Mouse (Mus musculus) thymus, postnatal 0 days (tissue): ENCODE data around the gene Krr1. TPM values are rescaled to one million over a fixed set of nuclear protein-coding genes. Genes with fewer than 3 reads are reported as not detected.
"Not testable (repeated sequence)": the region's sequence is repeated elsewhere in the genome, so short reads cannot be mapped to it uniquely, and the experiment has no call there.

Source experiments
- DNase-seq: peaks from one replicate; pipeline ENCODE4 v3.0.0-alpha.2; 2015; ENCODE audit warnings: low spot score
- polyA plus RNA-seq: library from polyadenylated mRNA; unstranded; fragments of >200 nt; fragmentation: Nextera tagmentation; extraction: Ambion mirVana; gene quantifications from 2 replicates; pipeline ENCODE4 v1.2.1, GENCODE M21; 2015

Gene Krr1
- polyA plus RNA-seq, 1 experiment from 2014 or later = 41.4 TPM

GRCm38 (mm10) chr10:111977584-111977983, 5.1 kb downstream of the Krr1 start:
- DNase-seq = peak; percentile 68

- no peak for DNase-seq
Measured at GRCm38 (mm10) chr10:111983070-111983469, 10.6 kb downstream of the Krr1 start.

- no peak for DNase-seq
Measured at GRCm38 (mm10) chr10:111986453-111986852, 14.0 kb downstream of the Krr1 start.

- peak; percentile 29 for DNase-seq
Measured at GRCm38 (mm10) chr10:111995803-111996548, 23.5 kb downstream of the Krr1 start.

- DNase-seq = peak; percentile 29
Measured at GRCm38 (mm10) chr10:111996549-111996904, 24.1 kb downstream of the Krr1 start.

- peak; percentile 60 for DNase-seq
Measured at GRCm38 (mm10) chr10:111996911-111997347, 24.5 kb downstream of the Krr1 start.

- no peak for DNase-seq
Measured at GRCm38 (mm10) chr10:111997671-111998070, 25.2 kb downstream of the Krr1 start.

- no peak for DNase-seq
Measured at GRCm38 (mm10) chr10:111999765-112000164, 27.3 kb downstream of the Krr1 start.

- peak; percentile 27 for DNase-seq
Measured at GRCm38 (mm10) chr10:112000568-112000967, 28.1 kb downstream of the Krr1 start.

GRCm38 (mm10) chr10:112001350-112001749, 28.9 kb downstream of the Krr1 start:
- no peak for DNase-seq

- no peak for DNase-seq
Measured at GRCm38 (mm10) chr10:112001756-112002520, 29.5 kb downstream of the Krr1 start.

- DNase-seq = peak; percentile 38
Measured at GRCm38 (mm10) chr10:112002544-112003215, 30.2 kb downstream of the Krr1 start, which contains the start of gene Glipr1. Gene Glipr1, minus strand, starts transcription at chr10:112002631.

- DNase-seq = not testable (repeated sequence)
Measured at GRCm38 (mm10) chr10:112009511-112009910, 37.0 kb downstream of the Krr1 start.

GRCm38 (mm10) chr10:112023585-112023984, 51.1 kb downstream of the Krr1 start:
- DNase-seq = no peak

GRCm38 (mm10) chr10:112028689-112029088, 56.2 kb downstream of the Krr1 start:
- DNase-seq = not testable (repeated sequence)

Other genes starting within 250 kb of the Krr1 start
- gene Glipr1, start 30.0 kb downstream of the Krr1 start, polyA plus RNA-seq = 28.3 and 30.4 TPM in 2 replicates
- gene Glipr1l1, start 87.5 kb downstream of the Krr1 start, polyA plus RNA-seq = not detected in 2 replicates
- gene Glipr1l2, start 110.7 kb downstream of the Krr1 start, polyA plus RNA-seq = not detected in 2 replicates
- not detected in 2 replicates for gene Glipr1l3, start 187.7 kb downstream of the Krr1 start, polyA plus RNA-seq
- not detected in 2 replicates for gene Caps2, start 191.0 kb downstream of the Krr1 start, polyA plus RNA-seq